ENCODE assay signal across 10 mouse cellular contexts in genomic region chr13:5779410-5779809, GRCm38 (mm10).
A peak's percentile ranks its signal among the peaks of the same experiment; 100 is the strongest.
DNase-seq lines count a peak whose midpoint lies in the region; ATAC-seq and TF ChIP-seq lines count a peak whose summit lies in the region.
"Had no signal": no experiment of that assay in that cellular context is flagged by ENCODE, and none has a peak within 500 bp of the region (broad histone marks: within the 10 kb centered on the region; RNA-seq: fewer than 3 reads in every experiment).

No protein-coding gene starts in this region.

- no peak overlapping the region for H3K9ac ChIP-seq in forebrain, postnatal 0 days

- ATAC-seq in forebrain, postnatal 0 days, result peak; percentile 74

- no peak overlapping the region for H3K27ac ChIP-seq in forebrain, postnatal 0 days (ENCODE audit: low read depth, low read length)

- H3K4me2 ChIP-seq in forebrain, postnatal 0 days (ENCODE audit: low read depth), result no peak overlapping the region
- H3K4me2 ChIP-seq: heart, embryonic 11.5 days had no signal

- TF ChIP-seq CTCF in forebrain, postnatal 0 days (IDR thresholded peaks at IDR 0.05; ENCODE audit: low read depth), result no peak

- DNase-seq in heart, adult 8-10 months (ENCODE audit: low spot score), result peak; percentile 52
- DNase-seq in heart, postnatal 4 days, result no peak
- DNase-seq in thymus, postnatal 0 days (ENCODE audit: low spot score), result peak; percentile 34
- no peak for DNase-seq in thymus, adult 18-20 months
- DNase-seq in forebrain, postnatal 0 days, result peak; percentile 30
- no peak for DNase-seq in adrenal gland, adult 2 months
- DNase-seq in gastrocnemius, adult 18-20 months (ENCODE audit: low spot score), result no peak
- DNase-seq in frontal cortex, postnatal 14 days (ENCODE audit: low spot score in 2 of 2), result no peak
- DNase-seq: kidney, adult 2 months had no signal

- no peaks in the 10 kb centered on the region for H3K9me3 ChIP-seq in forebrain, postnatal 0 days (ENCODE audit: low read length)

- H3K27me3 ChIP-seq in forebrain, postnatal 0 days (ENCODE audit: insufficient read depth, low read length), result no peaks in the 10 kb centered on the region

- no peaks in the 10 kb centered on the region for H3K36me3 ChIP-seq in forebrain, postnatal 0 days (ENCODE audit: insufficient read depth)

- WGBS in forebrain, postnatal 0 days, result 25% methylated on average over 4 of the region's 4 CpGs

- H3K4me1 ChIP-seq in forebrain, postnatal 0 days (ENCODE audit: insufficient read depth), result no peaks in the 10 kb centered on the region

- no peak overlapping the region for H3K4me3 ChIP-seq in forebrain, postnatal 0 days (ENCODE audit: low read depth, low read length)

Comparison
In these comparisons a context has a peak if more than half of its experiments do, and no peak if none do; other contexts are left out.
1. DNase-seq: peak in heart, adult 8-10 months (single experiment), thymus, postnatal 0 days (single experiment) and forebrain, postnatal 0 days (single experiment); none in heart, postnatal 4 days (single experiment), thymus, adult 18-20 months (0 of 2), adrenal gland, adult 2 months (single experiment), gastrocnemius, adult 18-20 months (single experiment) and frontal cortex, postnatal 14 days (0 of 2).